Mouse (Mus musculus) erythroblast, adult 5-6 weeks (primary cell): ENCODE data around the gene Zfp423. TPM values are rescaled to one million over a fixed set of nuclear protein-coding genes. Genes with fewer than 3 reads are reported as not detected.

ENCODE experiments used
- ATAC-seq: replicated peaks from 2 replicates; pipeline ENCODE4 v1.8.0; 2016; ENCODE audit warnings: moderate number of reproducible peaks, mild to moderate bottlenecking, moderate TSS enrichment, inconsistent platforms; ENCODE audit not compliant: poor library complexity, low FRiP score, severe bottlenecking
- total RNA-seq, 2 experiments: library from RNA; stranded (forward) in 1 of 2; stranded (reverse) in 1 of 2; fragments of 150-400 nt in 1 of 2; fragments of 200-764, 138-1000 nt in 1 of 2; gene quantifications; 2 replicates each; pipeline versions ENCODE4 v1.2.3 to v1.2.4; 2015 to 2017; ENCODE audit warnings: low replicate concordance in 2 of 2

Gene Zfp423
- total RNA-seq, 2 experiments from 2014 or later = not detected

- no peak for ATAC-seq
Observed at GRCm38 (mm10) chr8:87716726-87717248, 242.6 kb downstream of the Zfp423 start.

DNA sequence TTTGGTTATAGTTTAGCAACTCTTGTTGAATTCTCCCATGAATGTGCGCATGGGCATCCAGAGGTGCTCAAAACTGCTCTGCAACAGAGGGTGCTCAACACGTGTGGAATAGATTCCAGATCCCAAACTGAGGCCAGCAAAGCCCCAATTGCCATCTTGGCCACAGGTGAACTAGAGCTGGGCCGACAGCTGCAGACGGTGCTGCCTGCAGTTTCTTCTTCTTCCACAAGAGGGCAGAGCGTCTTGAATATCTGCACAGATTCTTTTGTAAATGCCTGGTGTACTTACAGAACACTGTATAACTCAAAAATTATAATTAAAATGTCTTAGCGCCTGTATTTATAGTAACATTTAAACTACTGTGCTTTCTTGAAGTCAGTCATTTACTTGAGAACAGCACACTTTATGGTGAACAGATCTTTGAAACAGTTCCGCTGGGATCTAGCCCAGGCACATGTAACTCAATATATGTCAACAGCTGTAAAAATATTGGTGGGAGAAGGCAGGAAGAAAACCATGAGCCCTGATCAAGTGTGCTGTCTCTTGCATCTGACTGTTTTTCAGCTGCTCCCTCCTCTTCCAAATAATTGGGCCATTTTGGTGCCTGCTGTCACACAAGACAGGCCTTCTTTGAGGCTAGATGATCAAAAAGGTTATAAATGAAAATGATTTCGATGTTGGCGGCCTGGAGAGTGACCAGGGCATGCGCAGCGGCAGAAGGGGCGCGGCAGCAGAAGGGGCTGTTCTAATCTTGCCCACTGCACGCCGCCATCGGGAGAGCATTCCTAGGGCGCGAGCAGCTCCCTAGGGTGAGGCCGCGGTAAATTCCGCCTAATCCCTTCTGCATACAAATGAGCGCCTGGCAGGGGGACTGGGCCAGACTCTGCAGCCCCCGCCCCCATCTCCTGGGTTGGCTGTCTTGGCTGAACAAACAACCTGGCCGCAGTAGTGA is 243.4 kb downstream of the Zfp423 start:
- ATAC-seq = no peak

DNA sequence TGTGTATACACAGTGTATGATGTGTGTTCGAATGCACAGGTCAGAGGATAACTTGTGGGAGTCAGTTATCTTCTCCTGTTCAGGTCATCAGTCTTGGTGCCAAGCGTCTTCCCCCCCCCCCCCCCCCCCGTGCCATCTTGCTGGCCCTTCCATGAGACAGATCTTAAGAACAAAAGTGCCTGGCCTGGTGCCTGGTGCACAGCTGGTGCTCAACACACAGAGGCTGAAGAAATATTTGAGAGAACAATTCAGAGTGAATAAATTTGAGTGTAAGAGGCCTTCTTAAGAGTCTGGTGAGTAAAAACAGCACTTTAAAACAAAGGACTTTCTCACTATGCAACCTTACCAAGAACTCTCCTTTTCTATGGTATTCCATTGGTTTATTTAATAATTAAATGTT is 245.4 kb downstream of the Zfp423 start:
- no peak for ATAC-seq

- no peak for ATAC-seq
Observed at GRCm38 (mm10) chr8:87711955-87712354, 247.4 kb downstream of the Zfp423 start.

DNA sequence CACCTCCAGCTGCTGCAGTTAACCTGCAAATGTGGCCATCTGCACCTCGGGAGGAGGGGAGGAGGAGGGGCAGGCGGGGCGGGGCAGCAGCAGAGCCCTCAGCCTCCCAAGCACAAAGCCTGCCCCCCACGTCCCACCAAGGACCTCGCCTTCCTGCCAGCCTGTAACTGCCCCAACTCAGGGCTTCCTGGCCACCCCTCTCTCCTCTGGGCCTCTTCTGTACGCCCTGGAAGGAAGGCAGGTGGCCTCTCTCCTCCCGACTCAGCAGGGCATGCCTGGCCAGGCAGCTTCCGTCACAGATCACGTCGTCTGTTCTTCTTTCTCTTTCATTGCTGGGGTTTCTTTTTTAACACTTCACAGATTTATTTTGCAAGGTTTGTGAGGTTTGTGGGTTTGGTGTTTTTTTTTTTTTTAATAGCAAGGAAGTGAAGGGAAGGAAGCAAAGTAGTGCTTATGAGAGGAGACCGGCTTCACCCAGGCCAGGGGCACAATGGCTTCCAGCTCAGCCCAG is 251.2 kb downstream of the Zfp423 start:
- ATAC-seq = no peak

GRCm38 (mm10) chr8:87707176-87707575 is 252.2 kb downstream of the Zfp423 start:
- ATAC-seq = no peak

DNA sequence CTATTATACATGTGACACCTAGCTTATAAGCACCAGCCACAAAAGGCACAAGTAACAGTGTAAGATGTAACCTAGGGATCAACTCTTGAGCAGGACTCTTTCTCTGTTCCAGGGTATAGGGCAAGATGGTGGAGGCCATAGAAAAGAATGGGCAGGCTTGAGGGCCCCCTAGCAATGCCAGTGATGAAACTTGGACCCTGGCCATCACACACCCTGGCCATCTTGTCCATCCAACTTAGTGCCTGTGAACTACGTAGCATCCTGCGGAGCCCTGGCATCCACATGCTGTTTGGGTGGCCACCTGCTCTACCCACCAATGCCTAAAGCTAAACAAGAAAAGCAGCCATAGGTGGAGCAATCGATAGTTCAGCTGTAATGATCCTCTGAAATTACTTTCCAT is 254.6 kb downstream of the Zfp423 start:
- ATAC-seq = no peak

GRCm38 (mm10) chr8:87702790-87703311 is 256.5 kb downstream of the Zfp423 start:
- no peak for ATAC-seq

- ATAC-seq = no peak
Observed at GRCm38 (mm10) chr8:87702051-87702521, 257.3 kb downstream of the Zfp423 start.

DNA sequence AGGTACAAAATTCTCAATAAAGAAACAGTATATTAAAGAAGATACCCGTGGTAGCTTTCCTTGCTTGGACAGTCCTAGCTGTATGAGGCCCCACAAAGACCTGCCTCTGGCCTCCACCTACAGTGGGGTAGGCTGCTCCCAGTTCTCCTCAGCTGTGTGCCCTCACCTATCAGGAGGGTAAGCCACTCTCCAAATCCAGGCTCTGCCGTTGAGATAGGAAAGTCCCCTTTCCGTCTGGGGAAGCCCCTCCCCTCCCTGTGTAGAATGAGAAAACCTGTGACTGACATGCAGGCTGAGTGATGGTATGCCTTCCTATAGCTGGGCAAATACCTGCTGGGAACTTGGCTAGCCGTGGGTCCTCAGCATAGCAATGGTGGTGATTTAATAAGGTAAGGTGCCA is 257.8 kb downstream of the Zfp423 start:
- ATAC-seq = no peak

DNA sequence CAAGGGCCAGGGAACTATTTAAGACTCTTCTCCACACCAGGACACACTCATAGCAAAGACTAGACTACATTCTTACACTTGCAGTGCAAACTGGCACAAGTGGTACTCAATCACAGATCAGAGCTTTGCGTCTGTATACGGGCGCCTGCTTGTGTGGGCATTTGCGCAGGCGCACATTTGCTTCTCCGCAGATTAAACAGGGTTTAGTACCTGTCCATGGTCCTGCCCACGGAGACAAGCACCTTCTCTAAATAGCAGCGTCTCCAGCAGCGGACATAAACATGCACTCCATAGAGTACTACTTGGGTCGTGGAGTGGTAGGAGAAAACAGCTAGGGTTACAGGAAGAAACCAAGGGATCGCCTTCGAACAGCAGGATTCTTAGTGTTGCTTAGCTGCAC is 259.1 kb downstream of the Zfp423 start:
- ATAC-seq = no peak

DNA sequence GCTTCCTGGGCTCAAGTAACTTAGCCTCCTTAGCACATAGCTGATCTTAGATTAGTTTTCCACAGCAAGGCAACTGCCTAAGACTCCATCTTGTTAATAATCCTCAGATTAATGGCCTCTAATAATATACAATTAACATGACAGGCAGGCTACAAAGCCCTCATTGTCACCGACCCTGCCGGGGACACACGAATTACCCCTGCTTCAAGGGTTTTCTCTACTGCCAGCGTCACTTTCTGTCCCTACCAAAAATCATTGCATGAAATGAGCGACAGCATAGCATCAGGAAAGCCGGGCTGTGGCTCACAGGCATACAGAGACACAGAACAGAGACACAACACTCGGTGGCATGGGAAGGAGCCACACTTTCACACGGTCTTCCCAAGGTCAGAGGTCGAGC is 262.3 kb downstream of the Zfp423 start:
- ATAC-seq = no peak

- no peak for ATAC-seq
Observed at GRCm38 (mm10) chr8:87693741-87694140, 265.7 kb downstream of the Zfp423 start.

DNA sequence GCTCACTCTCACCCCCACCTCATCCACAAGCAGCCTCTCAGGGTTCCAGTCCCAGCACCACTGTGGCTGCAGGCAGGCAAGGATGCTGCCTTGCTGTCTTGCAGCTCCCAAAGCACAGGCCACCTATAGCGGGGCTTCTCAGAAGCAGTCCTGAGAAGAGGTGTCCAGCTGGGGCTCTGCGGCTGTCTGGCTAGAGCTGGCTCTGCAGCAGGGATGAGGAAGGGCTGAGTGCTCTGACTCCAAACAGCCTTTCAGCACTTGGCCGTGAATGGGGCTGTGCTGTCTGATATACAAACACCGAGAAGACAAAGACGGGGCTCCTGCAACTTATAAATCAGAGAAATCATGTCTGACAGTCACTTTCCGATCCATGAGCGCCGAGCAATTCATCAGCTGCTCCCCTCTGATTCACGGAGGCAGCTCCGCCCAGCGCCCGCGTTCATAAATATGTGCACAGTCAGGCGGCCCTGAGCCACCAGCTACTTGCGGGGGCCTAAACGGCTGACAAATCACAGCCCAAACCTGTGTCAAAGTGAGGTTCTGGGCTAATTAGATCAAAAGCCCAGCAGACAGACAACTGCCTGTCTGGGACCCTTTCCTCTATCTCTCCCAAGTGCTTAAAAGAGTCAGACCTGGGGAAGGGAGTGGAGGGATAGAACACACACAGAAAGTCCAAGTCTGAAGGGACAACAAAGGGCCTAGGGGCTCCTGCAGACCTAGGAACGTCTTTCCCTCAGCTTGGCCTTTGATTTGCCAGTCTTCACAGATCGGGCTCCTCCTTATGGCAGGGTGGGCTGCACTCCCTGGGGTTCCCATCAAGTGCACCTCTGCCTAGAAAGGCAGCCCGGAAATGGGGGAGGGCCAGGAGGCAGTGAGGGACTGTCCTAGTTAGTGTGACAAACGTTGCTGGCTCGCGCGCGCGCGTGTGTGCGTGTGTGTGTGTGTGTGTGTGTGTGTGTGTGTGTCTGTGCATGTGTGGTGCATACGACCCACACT is 269.0 kb downstream of the Zfp423 start:
- no peak for ATAC-seq

DNA sequence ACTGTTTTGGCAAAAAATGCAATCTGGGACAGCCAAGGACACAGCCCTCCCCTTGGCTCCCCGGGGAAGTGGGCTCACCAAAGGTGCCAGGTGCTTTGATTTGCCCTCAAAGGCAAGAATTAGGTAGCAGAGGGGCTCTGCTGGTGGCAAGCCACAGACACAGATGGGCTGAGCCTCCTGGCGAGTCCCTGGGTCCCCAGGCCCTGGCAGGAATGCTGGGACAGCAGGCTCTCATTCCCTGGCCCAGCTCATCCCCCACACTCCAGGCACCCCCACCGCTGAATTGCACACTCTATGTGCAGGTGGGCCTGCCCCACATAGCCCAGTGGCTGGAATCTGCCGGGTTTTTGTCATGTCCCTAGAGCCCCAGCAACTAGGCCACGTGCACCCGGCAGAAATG is 270.2 kb downstream of the Zfp423 start:
- ATAC-seq = no peak

DNA sequence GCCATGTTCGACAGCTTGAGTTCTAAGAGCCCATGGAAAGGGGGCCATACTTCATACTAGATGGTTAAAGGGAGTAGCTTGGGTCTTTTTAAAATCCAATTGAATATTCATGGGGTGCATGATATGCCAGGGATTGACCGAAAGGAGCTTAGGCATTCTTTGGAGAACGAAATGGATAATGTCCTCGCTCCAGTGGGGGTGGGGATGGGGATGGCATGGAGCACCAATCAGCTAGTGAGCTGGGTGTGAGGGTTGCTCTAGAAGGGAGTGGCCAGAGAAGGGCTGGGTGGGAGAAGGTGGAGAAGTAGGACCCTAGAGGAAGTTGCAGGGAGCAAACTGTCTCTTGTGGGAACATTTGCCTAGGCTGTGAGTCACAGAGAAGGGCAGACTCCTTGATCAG is 271.0 kb downstream of the Zfp423 start:
- ATAC-seq = no peak

DNA sequence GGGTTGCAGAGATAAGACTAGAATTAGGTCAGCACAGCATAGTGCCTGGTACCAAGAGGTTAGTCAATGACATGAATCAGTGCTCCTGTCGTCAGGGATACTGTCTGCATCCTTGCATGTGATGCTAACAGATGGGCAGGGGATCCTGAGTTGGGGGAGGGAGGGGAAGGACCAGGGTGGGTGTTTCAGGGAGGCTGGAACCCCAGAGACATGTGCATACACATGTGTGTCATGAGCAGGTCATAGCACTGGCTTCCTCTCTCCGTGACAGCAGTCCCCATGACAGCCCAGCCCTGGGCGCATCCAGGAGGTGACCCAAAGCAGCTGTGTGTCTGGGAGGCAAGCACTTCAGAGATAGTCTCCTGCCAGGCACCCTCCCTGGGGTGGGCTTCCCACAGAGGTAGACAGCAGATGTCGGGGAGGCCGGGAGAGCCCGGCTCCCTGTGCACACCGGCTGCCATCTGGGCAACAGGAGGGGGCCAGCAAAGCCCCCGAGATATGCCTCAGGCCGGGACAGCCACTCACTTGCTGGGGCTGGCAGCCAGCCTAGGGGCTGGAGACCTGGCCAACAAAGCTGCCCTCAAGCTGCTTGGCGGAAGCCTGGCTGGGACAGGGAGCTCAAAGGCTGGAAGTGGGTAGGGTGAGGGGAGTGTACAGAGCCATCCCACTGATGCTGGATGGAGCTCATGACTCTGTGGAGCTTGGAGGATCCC is 272.3 kb downstream of the Zfp423 start:
- no peak for ATAC-seq

GRCm38 (mm10) chr8:87686026-87686425 is 273.4 kb downstream of the Zfp423 start:
- ATAC-seq = no peak

DNA sequence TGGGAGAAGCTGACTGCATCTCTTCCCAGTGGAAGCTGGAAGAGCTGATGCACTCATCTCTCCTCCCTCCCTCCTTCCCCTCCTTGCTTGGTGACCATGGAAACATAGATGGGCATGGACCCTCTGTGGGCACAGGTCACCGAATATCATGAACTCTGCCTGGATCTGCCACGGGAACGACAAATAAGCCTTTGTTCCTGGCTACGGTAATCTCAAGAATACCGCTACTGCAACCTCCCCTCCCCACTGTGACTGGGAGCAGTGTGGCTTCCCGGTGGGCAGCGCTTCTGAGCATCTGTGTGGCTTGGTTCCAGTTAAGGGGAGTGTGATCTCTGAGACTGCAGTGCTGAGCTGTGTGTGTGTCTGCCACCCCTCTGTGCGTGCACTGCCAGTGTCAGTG is 274.0 kb downstream of the Zfp423 start:
- no peak for ATAC-seq
